Mouse (Mus musculus) lung, adult 2 months (tissue): ENCODE results near the gene Cdk18.

Experiments
- CTCF ChIP-seq: fragments of 200-500 bp; IDR thresholded peaks from 2 replicates; pipeline ENCODE4 v1.5.1; 2011; ENCODE audit warnings: mild to moderate bottlenecking, low read length, control low read depth; ENCODE audit not compliant: insufficient read depth
- POLR2A ChIP-seq: fragments of 200-500 bp; IDR thresholded peaks from 2 replicates; pipeline ENCODE4 v1.6.1; 2011; ENCODE audit warnings: low read depth, mild to moderate bottlenecking, control low read depth, low read length, borderline replicate concordance; ENCODE audit errors: extremely low read depth

GRCm38 (mm10) chr1:132153086-132153690 is 13.7 kb upstream of the Cdk18 start:
- TF ChIP-seq POLR2A (no peak), CTCF (no peak)
